Comparison of ENCODE assay signal across 9 mouse cellular contexts in genomic region chr4:155200861-155201390, GRCm38 (mm10). TPM values are rescaled to one million over a fixed set of nuclear protein-coding genes. Genes with fewer than 3 reads are reported as not detected.
A peak's percentile ranks its signal among the peaks of the same experiment; 100 is the strongest.
DNase-seq lines count a peak whose midpoint lies in the region; ATAC-seq and TF ChIP-seq lines count a peak whose summit lies in the region.
"Had no signal": no experiment of that assay in that cellular context is flagged by ENCODE, and none has a peak within 500 bp of the region (broad histone marks: within the 10 kb centered on the region; RNA-seq: fewer than 3 reads in every experiment).

No protein-coding gene starts in this region.

- no peak overlapping the region for H3K9ac ChIP-seq in stomach, embryonic 15.5 days
- H3K9ac ChIP-seq in stomach, postnatal 0 days (ENCODE audit: low read length), result no peak overlapping the region
- no peak overlapping the region for H3K9ac ChIP-seq in liver, embryonic 13.5 days
- H3K9ac ChIP-seq in midbrain, embryonic 16.5 days (ENCODE audit: low read depth, low read length), result no peak overlapping the region

- H3K4me1 ChIP-seq in stomach, embryonic 15.5 days, result peaks cover 69% of the 10 kb centered on the region
- H3K4me1 ChIP-seq in stomach, postnatal 0 days (replicated peaks; ENCODE audit: control insufficient read depth, insufficient read depth), result peaks cover 17% of the 10 kb centered on the region
- H3K4me1 ChIP-seq in liver, embryonic 13.5 days (replicated peaks), result peaks cover 86% of the 10 kb centered on the region
- H3K4me1 ChIP-seq in midbrain, embryonic 16.5 days (ENCODE audit: control insufficient read depth, insufficient read depth, low read length), result peaks cover 22% of the 10 kb centered on the region

- H3K27ac ChIP-seq in stomach, embryonic 15.5 days, result peak overlapping the region; percentile 26; the same call in 1 of the 2 replicates
- H3K27ac ChIP-seq in stomach, postnatal 0 days (replicated peaks), result no peak overlapping the region
- H3K27ac ChIP-seq in liver, embryonic 13.5 days, result peak overlapping the region; percentile 58; the same call in 1 of the 2 replicates
- H3K27ac ChIP-seq in midbrain, embryonic 16.5 days (ENCODE audit: low read length), result no peak overlapping the region

- no peaks in the 10 kb centered on the region for H3K36me3 ChIP-seq in stomach, embryonic 15.5 days
- H3K36me3 ChIP-seq in stomach, postnatal 0 days (ENCODE audit: control insufficient read depth, insufficient read depth, low read length), result peaks cover 3% of the 10 kb centered on the region; the same call in 1 of the 2 replicates
- H3K36me3 ChIP-seq in liver, embryonic 13.5 days, result no peaks in the 10 kb centered on the region
- H3K36me3 ChIP-seq in midbrain, embryonic 16.5 days (ENCODE audit: control insufficient read depth, insufficient read depth, low read length), result no peaks in the 10 kb centered on the region

- DNase-seq in heart, adult 11 months, result peak; percentile 92
- DNase-seq in heart, postnatal 4 days, result no peak
- no peak for DNase-seq in stomach, postnatal 0 days (ENCODE audit: low spot score)
- DNase-seq in liver, embryonic 13.5 days, result no peak
- DNase-seq in thymus, postnatal 14 days, result peak; percentile 57
- DNase-seq in cerebellum, adult 11 months, result no peak
- DNase-seq: cerebellum, adult 9-11 months had no signal

- H3K9me3 ChIP-seq in stomach, embryonic 15.5 days, result no peaks in the 10 kb centered on the region
- no peaks in the 10 kb centered on the region for H3K9me3 ChIP-seq in stomach, postnatal 0 days (ENCODE audit: control insufficient read depth, low read length)
- no peaks in the 10 kb centered on the region for H3K9me3 ChIP-seq in liver, embryonic 13.5 days (replicated peaks)
- no peaks in the 10 kb centered on the region for H3K9me3 ChIP-seq in midbrain, embryonic 16.5 days (replicated peaks; ENCODE audit: control insufficient read depth, low read length, poor library complexity, severe bottlenecking)

- no peaks in the 10 kb centered on the region for H3K27me3 ChIP-seq in stomach, embryonic 15.5 days (replicated peaks)
- no peaks in the 10 kb centered on the region for H3K27me3 ChIP-seq in stomach, postnatal 0 days (ENCODE audit: control insufficient read depth, insufficient read depth, low read length)
- H3K27me3 ChIP-seq in liver, embryonic 13.5 days, result no peaks in the 10 kb centered on the region
- H3K27me3 ChIP-seq in midbrain, embryonic 16.5 days (ENCODE audit: control insufficient read depth, insufficient read depth, low read depth, low read length), result no peaks in the 10 kb centered on the region

- ATAC-seq in stomach, embryonic 15.5 days (ENCODE audit: insufficient read depth, low FRiP score, low read depth), result no peak
- no peak for ATAC-seq in stomach, postnatal 0 days (ENCODE audit: low FRiP score, low TSS enrichment)
- ATAC-seq in liver, embryonic 13.5 days (ENCODE audit: low read depth), result no peak
- no peak for ATAC-seq in midbrain, embryonic 16.5 days

- no peak overlapping the region for H3K4me2 ChIP-seq in stomach, embryonic 15.5 days
- H3K4me2 ChIP-seq in stomach, postnatal 0 days (replicated peaks; ENCODE audit: low read depth), result no peak overlapping the region
- H3K4me2 ChIP-seq in liver, embryonic 13.5 days, result no peak overlapping the region
- no peak overlapping the region for H3K4me2 ChIP-seq in midbrain, embryonic 16.5 days (ENCODE audit: low read length)

- TF ChIP-seq EP300 in stomach, postnatal 0 days (optimal IDR thresholded peaks at IDR 0.05), result no peak

- TF ChIP-seq CTCF in stomach, postnatal 0 days (IDR thresholded peaks at IDR 0.05; ENCODE audit: low read depth), result no peak

- 72% methylated on average over 3 of the region's 3 CpGs for WGBS in stomach, embryonic 15.5 days
- WGBS in stomach, postnatal 0 days, result 77% methylated on average over 3 of the region's 3 CpGs
- 32% methylated on average over 3 of the region's 3 CpGs for WGBS in liver, embryonic 13.5 days (ENCODE audit: insufficient replicate concordance)
- whole genome bisulfite sequencing in midbrain, embryonic 16.5 days, result 81% methylated on average over 3 of the region's 3 CpGs

- no peak overlapping the region for H3K4me3 ChIP-seq in stomach, embryonic 15.5 days (replicated peaks)
- H3K4me3 ChIP-seq in stomach, postnatal 0 days (ENCODE audit: low read depth, low read length), result no peak overlapping the region
- H3K4me3 ChIP-seq in liver, embryonic 13.5 days (replicated peaks), result no peak overlapping the region
- H3K4me3 ChIP-seq in midbrain, embryonic 16.5 days (ENCODE audit: low read depth, low read length), result no peak overlapping the region

RNA-seq across cellular contexts. Expression of gene Ski, which starts 21.5 kb away (rescaled TPM):
- 10 to 100 TPM; 93.8 to 98.1 TPM for total RNA-seq in heart, postnatal 4 days (2021)
- 16.2 and 16.6 TPM in 2 replicates for polyA plus RNA-seq in stomach, embryonic 15.5 days (2015; fragmentation: Nextera tagmentation; extraction: Ambion mirVana)
- polyA plus RNA-seq in stomach, postnatal 0 days (2015; fragmentation: Nextera tagmentation; extraction: Ambion mirVana), result 9.7 and 10.8 TPM in 2 replicates
- 2.2 and 2.4 TPM in 2 replicates for polyA plus RNA-seq in liver, embryonic 13.5 days (2015; fragmentation: Nextera tagmentation; extraction: Ambion mirVana)
- 9.6 and 10.1 TPM in 2 replicates for polyA plus RNA-seq in midbrain, embryonic 16.5 days (2015; fragmentation: Nextera tagmentation; extraction: Ambion mirVana)

RNA-seq across cellular contexts. Expression of gene Faap20, which starts 48.7 kb away (rescaled TPM):
- total RNA-seq in heart, postnatal 4 days (2021), result 10 to 100 TPM; 31.7 to 31.9 TPM
- 64.5 and 65.8 TPM in 2 replicates for polyA plus RNA-seq in stomach, embryonic 15.5 days (2015; fragmentation: Nextera tagmentation; extraction: Ambion mirVana)
- 43.5 and 46.3 TPM in 2 replicates for polyA plus RNA-seq in stomach, postnatal 0 days (2015; fragmentation: Nextera tagmentation; extraction: Ambion mirVana)
- 23.4 and 23.6 TPM in 2 replicates for polyA plus RNA-seq in liver, embryonic 13.5 days (2015; fragmentation: Nextera tagmentation; extraction: Ambion mirVana)
- 69.8 and 70.1 TPM in 2 replicates for polyA plus RNA-seq in midbrain, embryonic 16.5 days (2015; fragmentation: Nextera tagmentation; extraction: Ambion mirVana)

Comparison
In these comparisons a context has a peak if more than half of its experiments do, and no peak if none do; other contexts are left out.
1. DNase-seq: peak in heart, adult 11 months (single experiment) and thymus, postnatal 14 days (single experiment); none in heart, postnatal 4 days (single experiment), stomach, postnatal 0 days (single experiment), liver, embryonic 13.5 days (single experiment) and cerebellum, adult 11 months (single experiment).
2. H3K27ac ChIP-seq: peak in stomach, embryonic 15.5 days (single experiment) and liver, embryonic 13.5 days (single experiment); none in stomach, postnatal 0 days (single experiment) and midbrain, embryonic 16.5 days (single experiment).